Mouse (Mus musculus) midbrain, embryonic 14.5 days (tissue): ENCODE results near the gene Ddc. TPM values are rescaled to one million over a fixed set of nuclear protein-coding genes. Genes with fewer than 3 reads are reported as not detected.

Source experiments
- ATAC-seq: fragments of 200-750 bp; cut with Nextera tagmentation; 2 replicates; pipeline ENCODE4 v1.8.0; 2017; ENCODE audit warnings: moderate number of reproducible peaks, moderate library complexity; ENCODE audit not compliant: low FRiP score, low TSS enrichment
- DNase-seq: peaks from one replicate; pipeline ENCODE4 v3.0.0-alpha.2; 2015
- H3K27ac ChIP-seq: fragments of 300-500 bp; sonication (generic); replicated peaks from 2 replicates; pipeline ENCODE4 v1.5.1; 2014; ENCODE audit warnings: mild to moderate bottlenecking, low read depth, low read length, moderate library complexity
- H3K27me3 ChIP-seq: fragments of 300-500 bp; sonication (generic); 2 replicates; pipeline ENCODE4 v1.6.1; 2014; ENCODE audit warnings: low read length, control low read depth, mixed read lengths; ENCODE audit not compliant: control insufficient read depth, insufficient read depth
- H3K36me3 ChIP-seq: fragments of 300-500 bp; sonication (generic); 2 replicates; pipeline ENCODE4 v1.6.1; 2014; ENCODE audit warnings: low read length, control low read depth; ENCODE audit not compliant: control insufficient read depth, insufficient read depth
- H3K4me1 ChIP-seq: fragments of 300-500 bp; sonication (generic); 2 replicates; pipeline ENCODE4 v1.6.1; 2014; ENCODE audit warnings: mild to moderate bottlenecking, antibody characterized with exemption, low read length, control low read depth; ENCODE audit not compliant: control insufficient read depth, insufficient read depth
- H3K4me2 ChIP-seq: fragments of 300-500 bp; sonication (generic); 2 replicates; pipeline ENCODE4 v1.6.1; 2014; ENCODE audit warnings: mild to moderate bottlenecking, low read length, moderate library complexity
- H3K4me3 ChIP-seq: fragments of 300-500 bp; sonication (generic); replicated peaks from 2 replicates; pipeline ENCODE4 v1.5.1; 2014; ENCODE audit warnings: low read depth, low read length
- H3K9ac ChIP-seq: fragments of 300-500 bp; sonication (generic); replicated peaks from 2 replicates; pipeline ENCODE4 v1.6.1; 2014; ENCODE audit warnings: mild to moderate bottlenecking, low read length, moderate library complexity
- H3K9me3 ChIP-seq: fragments of 300-500 bp; sonication (generic); 2 replicates; pipeline ENCODE4 v1.6.1; 2016; ENCODE audit warnings: low read length, control low read depth, mixed read lengths; ENCODE audit not compliant: control insufficient read depth
- WGBS: fragments of 180-500 bp; shearing (Covaris S2); extraction: QIAGEN DNeasy Blood & Tissue Kit; methylation state at CpG from one replicate; pipeline ENCODE4 v1.1.7; 2014; 5-methylcytosine and 5-hydroxymethylcytosine counted together
- polyA plus RNA-seq: library from polyadenylated mRNA; unstranded; fragments of >200 nt; fragmentation: Nextera tagmentation; extraction: Ambion mirVana; gene quantifications from 2 replicates; pipeline ENCODE4 v1.2.1, GENCODE M21; 2014

Gene Ddc
- polyA plus RNA-seq, 1 experiment from 2014 or later, result 25.3 TPM

DNA sequence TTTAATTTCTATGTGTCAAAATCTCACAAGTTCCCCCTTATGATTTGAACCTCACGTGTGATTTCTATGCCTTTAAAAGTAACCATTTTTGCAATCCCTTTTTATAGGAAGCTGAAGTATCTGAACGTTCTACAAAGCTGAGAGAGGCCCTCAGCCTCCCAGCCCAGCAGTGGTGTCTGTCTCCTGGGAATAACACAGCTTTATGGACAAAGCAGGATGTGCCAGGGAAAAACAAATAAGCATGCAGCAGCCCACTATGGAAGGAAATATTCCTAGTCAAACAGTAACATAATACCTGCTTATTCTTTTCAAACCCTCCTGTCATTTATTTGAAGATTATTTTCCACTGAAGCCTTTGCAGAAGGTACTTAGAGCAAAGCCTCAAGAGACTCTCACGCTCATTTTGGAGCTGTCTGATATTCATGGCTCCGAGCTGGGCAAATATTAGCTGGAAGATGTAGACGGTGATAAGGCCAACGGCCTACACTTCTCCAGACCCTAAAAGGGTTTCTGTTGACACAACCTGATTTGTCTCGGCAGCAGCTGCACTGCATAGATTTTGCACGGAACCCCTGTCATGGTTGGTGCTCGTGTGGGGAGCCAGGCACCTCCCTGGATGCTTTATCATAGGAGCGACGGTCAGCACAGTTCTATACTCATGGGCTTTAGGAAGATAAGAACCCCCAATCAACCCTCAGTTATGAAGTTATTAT is 13.3 kb downstream of the Ddc start:
- H3K4me3 ChIP-seq, result no peak overlapping the region
- peak overlapping the region; percentile 37 for H3K27ac ChIP-seq
- ATAC-seq (0 out of 2 replicates have a peak, but pooled peaks have one; percentile 47), DNase-seq (peak; percentile 56)
- 34% methylated on average over 11 of the region's 11 CpGs for WGBS
- no peak overlapping the region for H3K9ac ChIP-seq
- H3K9me3 ChIP-seq, result no peaks in the 10 kb centered on the region
- H3K36me3 ChIP-seq, result no peaks in the 10 kb centered on the region
- no peak overlapping the region for H3K4me2 ChIP-seq
- H3K4me1 ChIP-seq, result peaks cover 13% of the 10 kb centered on the region
- H3K27me3 ChIP-seq, result no peaks in the 10 kb centered on the region

DNA sequence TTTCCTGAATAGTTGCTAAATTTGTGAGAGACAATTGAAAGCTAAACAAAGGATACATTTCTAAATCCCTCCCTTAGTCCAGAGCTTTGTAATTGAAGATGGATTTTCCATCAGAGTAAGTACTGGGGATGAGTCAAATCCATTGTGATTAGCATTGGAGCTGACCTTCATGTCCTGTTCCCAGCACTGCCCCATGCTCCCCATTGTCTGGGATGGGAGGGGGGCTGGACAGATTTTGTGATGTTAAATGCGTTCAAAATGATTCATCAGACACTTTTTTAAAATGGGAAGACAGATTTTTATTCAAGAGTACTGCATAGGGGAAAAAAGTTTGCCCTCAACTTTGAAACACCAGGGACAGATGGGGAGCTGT is 16.2 kb downstream of the Ddc start:
- H3K36me3 ChIP-seq, result no peaks in the 10 kb centered on the region
- 2% methylated on average over 1 of the region's 1 CpGs for WGBS
- H3K27me3 ChIP-seq, result no peaks in the 10 kb centered on the region
- DNase-seq (no peak), ATAC-seq (no peak)
- no peaks in the 10 kb centered on the region for H3K9me3 ChIP-seq
- no peak overlapping the region for H3K9ac ChIP-seq
- no peak overlapping the region for H3K4me2 ChIP-seq
- no peak overlapping the region for H3K27ac ChIP-seq
- no peak overlapping the region for H3K4me3 ChIP-seq
- peaks cover 21% of the 10 kb centered on the region for H3K4me1 ChIP-seq

GRCm38 (mm10) chr11:11881026-11881782 is 16.7 kb downstream of the Ddc start:
- H3K4me3 ChIP-seq, result no peak overlapping the region
- no peak overlapping the region for H3K4me2 ChIP-seq
- no peak overlapping the region for H3K27ac ChIP-seq
- DNase-seq, result no peak
- peaks cover 21% of the 10 kb centered on the region for H3K4me1 ChIP-seq
- 22% methylated on average over 13 of the region's 13 CpGs for WGBS
- ATAC-seq, result no peak
- no peaks in the 10 kb centered on the region for H3K9me3 ChIP-seq
- H3K36me3 ChIP-seq, result no peaks in the 10 kb centered on the region
- H3K27me3 ChIP-seq, result no peaks in the 10 kb centered on the region
- H3K9ac ChIP-seq, result no peak overlapping the region

DNA sequence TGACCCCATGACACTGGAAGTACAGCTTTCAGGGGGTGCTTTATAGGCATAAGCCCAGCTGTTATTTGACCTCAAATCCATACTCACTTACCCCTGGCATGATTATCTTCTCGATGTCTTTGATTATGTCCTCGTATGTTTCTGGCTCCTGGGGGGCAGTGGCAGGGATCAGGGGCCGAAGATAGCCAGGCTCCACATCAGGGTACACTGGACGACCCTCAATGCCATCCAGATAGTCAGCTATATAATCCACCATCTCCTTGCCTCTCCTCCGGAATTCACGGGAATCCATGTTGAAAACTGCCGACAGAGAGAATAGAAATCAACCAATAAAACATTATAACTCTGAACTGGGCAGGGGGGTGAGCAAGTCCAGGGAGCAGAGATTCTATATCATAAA is 17.6 kb downstream of the Ddc start:
- Histone ChIP-seq H3K4me3 (no peak overlapping the region), H3K9ac (no peak overlapping the region), H3K4me1 (peaks cover 19% of the 10 kb centered on the region), H3K9me3 (no peaks in the 10 kb centered on the region), H3K27ac (no peak overlapping the region), H3K4me2 (no peak overlapping the region), H3K36me3 (no peaks in the 10 kb centered on the region), H3K27me3 (no peaks in the 10 kb centered on the region)
- ATAC-seq, result no peak
- no peak for DNase-seq
- WGBS, result 85% methylated on average over 7 of the region's 7 CpGs

DNA sequence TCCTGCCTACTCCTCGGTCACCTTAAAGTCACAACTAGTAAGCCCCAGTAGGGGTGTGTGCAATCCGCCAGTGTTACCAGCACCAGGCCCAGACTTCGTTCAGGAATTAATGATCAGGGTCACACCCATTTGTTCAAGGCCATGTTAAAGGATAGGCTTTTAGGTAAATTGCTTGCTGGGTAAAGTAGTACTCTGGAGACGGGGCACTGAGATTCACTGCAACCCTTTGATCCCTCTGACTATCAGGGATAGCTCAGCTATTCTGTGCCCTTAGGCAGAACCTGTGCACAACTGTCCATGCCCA is 18.3 kb downstream of the Ddc start:
- H3K9ac ChIP-seq, result no peak overlapping the region
- DNase-seq, result no peak
- no peaks in the 10 kb centered on the region for H3K27me3 ChIP-seq
- H3K4me2 ChIP-seq, result no peak overlapping the region
- H3K4me1 ChIP-seq, result peaks cover 13% of the 10 kb centered on the region
- H3K4me3 ChIP-seq, result no peak overlapping the region
- ATAC-seq, result no peak
- H3K9me3 ChIP-seq, result no peaks in the 10 kb centered on the region
- 62% methylated on average over 4 of the region's 4 CpGs for WGBS
- no peak overlapping the region for H3K27ac ChIP-seq
- no peaks in the 10 kb centered on the region for H3K36me3 ChIP-seq

GRCm38 (mm10) chr11:11878981-11879698 is 18.8 kb downstream of the Ddc start:
- Histone ChIP-seq H3K4me3 (no peak overlapping the region), H3K4me1 (peaks cover 10% of the 10 kb centered on the region; the same call in 1 of the 2 replicates), H3K36me3 (no peaks in the 10 kb centered on the region), H3K27ac (peak overlapping the region; percentile 37; the same call in 1 of the 2 replicates), H3K4me2 (no peak overlapping the region), H3K27me3 (no peaks in the 10 kb centered on the region), H3K9me3 (no peaks in the 10 kb centered on the region), H3K9ac (0 out of 2 replicates have a peak overlapping the region, but pooled peaks have one; percentile 12)
- 52% methylated on average over 10 of the region's 10 CpGs for WGBS
- ATAC-seq, result no peak
- no peak for DNase-seq

- peak overlapping the region; percentile 37; the same call in 1 of the 2 replicates for H3K27ac ChIP-seq
- no peaks in the 10 kb centered on the region for H3K27me3 ChIP-seq
Measured at GRCm38 (mm10) chr11:11878278-11878980, 19.5 kb downstream of the Ddc start.

GRCm38 (mm10) chr11:11877891-11878277 is 20.1 kb downstream of the Ddc start:
- H3K4me3 ChIP-seq, result no peak overlapping the region
- ATAC-seq (no peak), DNase-seq (no peak)
- WGBS, result 44% methylated on average over 4 of the region's 4 CpGs
- H3K27me3 ChIP-seq, result no peaks in the 10 kb centered on the region
- H3K9me3 ChIP-seq, result no peaks in the 10 kb centered on the region
- H3K4me2 ChIP-seq, result no peak overlapping the region
- no peaks in the 10 kb centered on the region for H3K36me3 ChIP-seq
- H3K27ac ChIP-seq, result no peak overlapping the region
- no peak overlapping the region for H3K9ac ChIP-seq
- H3K4me1 ChIP-seq, result peaks cover 13% of the 10 kb centered on the region; the same call in 1 of the 2 replicates

More at GRCm38 (mm10) chr11:11878278-11878980, 19.5 kb downstream of the Ddc start:
- no peaks in the 10 kb centered on the region for H3K9me3 ChIP-seq
- H3K9ac ChIP-seq, result 0 out of 2 replicates have a peak overlapping the region, but pooled peaks have one; percentile 12
- no peak overlapping the region for H3K4me2 ChIP-seq
- ATAC-seq (no peak), DNase-seq (no peak)
- H3K4me1 ChIP-seq, result peaks cover 10% of the 10 kb centered on the region; the same call in 1 of the 2 replicates
- 22% methylated on average over 11 of the region's 11 CpGs for WGBS
- no peaks in the 10 kb centered on the region for H3K36me3 ChIP-seq
- H3K4me3 ChIP-seq, result no peak overlapping the region
